Mouse (Mus musculus) left cerebral cortex, adult 2 months (tissue): ENCODE measurements at regions not wholly inside any gene's neighbourhood (a gene's known extent, or its start where the extent isn't known, plus 50 kb on each side); places are given as distances from the start of the nearest gene placed in this dataset.

Experiments used
- DNase-seq, 2 experiments: peaks; one replicate each; pipeline ENCODE4 v3.0.0; 2021 to 2022; ENCODE audit warnings: low spot score in 2 of 2, mixed read lengths in 1 of 2; ENCODE audit errors: extremely low spot score in 1 of 2
- H3K27ac ChIP-seq: fragments of 200-600 bp; 2 replicates; pipeline ENCODE4 v1.8.1; 2022
- H3K4me3 ChIP-seq: fragments of 200-600 bp; 2 replicates; pipeline ENCODE4 v1.8.1; 2022
- CTCF ChIP-seq: fragments of 200-600 bp; IDR thresholded peaks from 2 replicates; pipeline ENCODE4 v1.8.1; 2022; ENCODE audit warnings: antibody characterized with exemption, mild to moderate bottlenecking, moderate library complexity
- intact Hi-C: fragments of 180-260 bp; cut with DNase I; formaldehyde crosslinking; loops from one replicate; pipeline ENCODE4 v1.15.1; 2025

GRCm38 (mm10) chr11:64610724-64611123 lies 174.3 kb upstream of the F930015N05Rik start:
- TF ChIP-seq CTCF = no peak
- Histone ChIP-seq H3K27ac (no peak overlapping the region), H3K4me3 (no peak overlapping the region)
- DNase-seq = no peak
- intact Hi-C loops = no loop called here

- Histone ChIP-seq H3K4me3 (no peak overlapping the region), H3K27ac (no peak overlapping the region)
- no peak for DNase-seq
- intact Hi-C loops = no loop called here
- TF ChIP-seq CTCF = no peak
Measured at GRCm38 (mm10) chr11:64615140-64615539, 178.7 kb upstream of the F930015N05Rik start.

GRCm38 (mm10) chr11:64618631-64619385 lies 182.4 kb upstream of the F930015N05Rik start:
- no peak for TF ChIP-seq CTCF
- intact Hi-C loops = no loop called here
- Histone ChIP-seq H3K27ac (no peak overlapping the region), H3K4me3 (no peak overlapping the region)
- DNase-seq = no peak

- Histone ChIP-seq H3K4me3 (no peak overlapping the region), H3K27ac (no peak overlapping the region)
- intact Hi-C loops = no loop called here
- TF ChIP-seq CTCF = no peak
- no peak for DNase-seq
Measured at GRCm38 (mm10) chr11:64627180-64627579, 190.7 kb upstream of the F930015N05Rik start.

- TF ChIP-seq CTCF = no peak
- Histone ChIP-seq H3K27ac (no peak overlapping the region), H3K4me3 (no peak overlapping the region)
- no peak for DNase-seq
- intact Hi-C loops = no loop called here
Measured at GRCm38 (mm10) chr11:64640947-64641346, 204.5 kb upstream of the F930015N05Rik start.

- Histone ChIP-seq H3K27ac (no peak overlapping the region), H3K4me3 (no peak overlapping the region)
- no peak for DNase-seq
- intact Hi-C loops = no loop called here
- no peak for TF ChIP-seq CTCF
Measured at GRCm38 (mm10) chr11:64643171-64643570, 206.7 kb upstream of the F930015N05Rik start.

- no peak overlapping the region for H3K27ac ChIP-seq
- intact Hi-C loops = no loop called here
- no peak for DNase-seq
- no peak overlapping the region for H3K4me3 ChIP-seq
- no peak for TF ChIP-seq CTCF
Measured at GRCm38 (mm10) chr11:64647938-64648337, 211.5 kb upstream of the F930015N05Rik start.

GRCm38 (mm10) chr11:64650571-64651282 lies 214.3 kb upstream of the F930015N05Rik start:
- TF ChIP-seq CTCF = no peak
- intact Hi-C loops = no loop called here
- no peak for DNase-seq
- Histone ChIP-seq H3K4me3 (no peak overlapping the region), H3K27ac (no peak overlapping the region)

GRCm38 (mm10) chr11:64652811-64653210 lies 216.4 kb upstream of the F930015N05Rik start:
- no peak for TF ChIP-seq CTCF
- no peak for DNase-seq
- intact Hi-C loops = no loop called here
- no peak overlapping the region for H3K4me3 ChIP-seq
- H3K27ac ChIP-seq = no peak overlapping the region

GRCm38 (mm10) chr11:64655162-64655561 lies 218.7 kb upstream of the F930015N05Rik start:
- intact Hi-C loops = no loop called here
- no peak for TF ChIP-seq CTCF
- no peak overlapping the region for H3K4me3 ChIP-seq

GRCm38 (mm10) chr11:64663166-64663565 lies 226.7 kb upstream of the F930015N05Rik start:
- intact Hi-C loops = no loop called here

More at GRCm38 (mm10) chr11:64655162-64655561, 218.7 kb upstream of the F930015N05Rik start:
- DNase-seq = no peak
- no peak overlapping the region for H3K27ac ChIP-seq

GRCm38 (mm10) chr11:64667010-64667409 lies 230.6 kb upstream of the F930015N05Rik start:
- DNase-seq = no peak
- no peak for TF ChIP-seq CTCF
- intact Hi-C loops = no loop called here
- no peak overlapping the region for H3K27ac ChIP-seq
- H3K4me3 ChIP-seq = no peak overlapping the region

More at GRCm38 (mm10) chr11:64663166-64663565, 226.7 kb upstream of the F930015N05Rik start:
- DNase-seq = no peak
- H3K4me3 ChIP-seq = no peak overlapping the region
- no peak for TF ChIP-seq CTCF
- H3K27ac ChIP-seq = no peak overlapping the region
